Mouse (Mus musculus) lung, postnatal 0 days (tissue): ENCODE data around the gene Nrg3.

Experiments
- CTCF ChIP-seq: IDR thresholded peaks from 2 replicates; pipeline ENCODE4 v1.5.1; 2016; ENCODE audit warnings: antibody characterized with exemption, mild to moderate bottlenecking
- EP300 ChIP-seq: IDR thresholded peaks from 2 replicates; pipeline ENCODE4 v1.6.1; 2016; ENCODE audit warnings: antibody characterized with exemption, mild to moderate bottlenecking, control low read depth

DNA sequence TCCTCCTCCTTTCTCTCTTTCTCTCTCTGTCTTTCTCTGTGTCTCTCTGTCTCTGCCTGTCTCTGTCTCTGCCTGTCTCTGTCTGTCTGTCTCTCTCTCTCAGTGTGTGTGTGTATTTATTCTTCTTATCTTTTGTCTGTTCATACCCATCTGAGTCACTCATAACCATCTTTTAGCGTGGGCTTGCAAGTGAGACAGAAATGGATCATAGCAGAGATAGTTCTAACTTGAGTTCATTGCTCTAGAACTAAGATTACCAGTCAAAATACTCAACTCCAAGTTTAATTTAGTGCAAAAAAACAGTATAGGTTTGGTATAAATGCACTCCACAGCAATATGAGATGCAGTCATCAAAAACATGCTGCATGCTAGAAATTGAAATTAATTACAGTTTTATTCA lies 977.9 kb downstream of the Nrg3 start:
- TF ChIP-seq CTCF: no peak
- TF ChIP-seq EP300: no peak
